Mouse (Mus musculus) kidney, postnatal 4 days (tissue): ENCODE data around the gene Prr12.
A peak's percentile ranks its signal among the peaks of the same experiment; 100 is the strongest.

Source experiments
- DNase-seq, 2 experiments: peaks; one replicate each; pipeline ENCODE4 v3.0.0; 2021; ENCODE audit warnings: mixed read lengths in 2 of 2

Prr12 gene

GRCm38 (mm10) chr7:45077322-45077721 lies 24.6 kb upstream of the Prr12 start:
- DNase-seq, result no peak

GRCm38 (mm10) chr7:45076501-45076900 lies 23.8 kb upstream of the Prr12 start:
- DNase-seq, result no peak

GRCm38 (mm10) chr7:45075405-45075804 lies 22.7 kb upstream of the Prr12 start:
- DNase-seq, result peak in 1 of 2 experiments; percentile 34

- no peak for DNase-seq
Measured at GRCm38 (mm10) chr7:45073949-45074348, 21.3 kb upstream of the Prr12 start.

GRCm38 (mm10) chr7:45073171-45073707 lies 20.6 kb upstream of the Prr12 start:
- no peak for DNase-seq

GRCm38 (mm10) chr7:45072230-45072629 lies 19.5 kb upstream of the Prr12 start:
- DNase-seq, result no peak

GRCm38 (mm10) chr7:45069671-45070070 lies 17.0 kb upstream of the Prr12 start:
- no peak for DNase-seq

GRCm38 (mm10) chr7:45068000-45068318 lies 15.3 kb upstream of the Prr12 start:
- peak; percentile 60 to 73 for DNase-seq

- no peak for DNase-seq
Measured at GRCm38 (mm10) chr7:45067190-45067999, 14.7 kb upstream of the Prr12 start.

GRCm38 (mm10) chr7:45062239-45062835 lies 9.7 kb upstream of the Prr12 start, which contains the start of the genes Nosip and Prrg2:
TSS of gene Nosip (plus strand) at chr7:45062429.
TSS of gene Prrg2 (minus strand) at chr7:45062677.
- peak; percentile 95 to 96 for DNase-seq

GRCm38 (mm10) chr7:45061532-45062075 lies 8.9 kb upstream of the Prr12 start:
- peak; percentile 78 to 85 for DNase-seq

GRCm38 (mm10) chr7:45060632-45061122 lies 8.0 kb upstream of the Prr12 start:
- no peak for DNase-seq

GRCm38 (mm10) chr7:45058607-45059571 lies 6.2 kb upstream of the Prr12 start:
- DNase-seq, result no peak

GRCm38 (mm10) chr7:45056972-45057348 lies 4.3 kb upstream of the Prr12 start:
- no peak for DNase-seq

GRCm38 (mm10) chr7:45056329-45056971 lies 3.8 kb upstream of the Prr12 start:
- DNase-seq, result no peak

- DNase-seq, result peak; percentile 94 to 97
Measured at GRCm38 (mm10) chr7:45053931-45054510, 1.3 kb upstream of the Prr12 start.

- peak; percentile 75 to 84 for DNase-seq
Measured at GRCm38 (mm10) chr7:45053117-45053930, 643 bp upstream of the Prr12 start.

- peak in 1 of 2 experiments; percentile 55 for DNase-seq
Measured at GRCm38 (mm10) chr7:45052181-45052861, 360 bp downstream of the Prr12 start.

- no peak for DNase-seq
Measured at GRCm38 (mm10) chr7:45051601-45051974, 1.1 kb downstream of the Prr12 start.
